8 mouse cellular contexts compared by ENCODE assay signal in the genomic region with DNA sequence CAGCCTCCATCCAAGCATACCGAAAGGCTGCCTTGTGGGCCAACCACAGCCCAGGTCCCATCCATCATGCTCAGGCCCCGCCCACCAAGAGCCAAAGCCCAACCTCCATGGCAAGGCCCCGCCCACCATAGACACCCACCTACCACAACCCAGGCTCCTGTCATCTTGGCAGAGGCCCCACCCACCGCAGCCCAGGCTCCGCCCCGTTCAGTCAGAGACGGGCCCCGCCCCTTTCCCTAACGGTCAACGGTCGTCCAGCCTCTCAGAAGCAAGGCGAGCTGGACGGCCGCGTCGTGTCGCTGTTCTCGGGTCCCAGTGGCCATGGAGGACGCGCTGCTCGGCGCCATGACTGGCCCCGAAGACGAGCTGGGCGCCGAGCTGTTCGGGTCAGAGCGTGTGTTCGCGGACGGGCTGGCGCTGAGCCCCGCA. TPM values are rescaled to one million over a fixed set of nuclear protein-coding genes. Genes with fewer than 3 reads are reported as not detected.
DNase-seq lines count a peak whose midpoint lies in the region; ATAC-seq and TF ChIP-seq lines count a peak whose summit lies in the region.

A gene (plus strand): TSS at position 229 of the 429 bp plus-strand sequence.

- peak within 1 kb of the TSS; percentile 90 for H3K27ac ChIP-seq in bone marrow, adult 2 months (ENCODE audit: control insufficient read depth, insufficient read depth, low read depth, low read length, poor library complexity)
- H3K27ac ChIP-seq in embryonic facial prominence, embryonic 15.5 days (replicated peaks), result no peak within 1 kb of the TSS
- H3K27ac ChIP-seq in limb, embryonic 12.5 days, result no peak within 1 kb of the TSS
- 0 out of 2 replicates have a peak within 1 kb of the TSS, but pooled peaks have one; percentile 37 for H3K27ac ChIP-seq in midbrain, embryonic 14.5 days (replicated peaks; ENCODE audit: low read depth, low read length)

- H3K27me3 ChIP-seq in embryonic facial prominence, embryonic 15.5 days, result no peaks in the 10 kb centered on the region
- H3K27me3 ChIP-seq in limb, embryonic 12.5 days, result no peaks in the 10 kb centered on the region
- no peaks in the 10 kb centered on the region for H3K27me3 ChIP-seq in midbrain, embryonic 14.5 days (ENCODE audit: control insufficient read depth, insufficient read depth, low read length)

- no peak within 1 kb of the TSS for H3K9ac ChIP-seq in embryonic facial prominence, embryonic 15.5 days
- H3K9ac ChIP-seq in limb, embryonic 12.5 days (replicated peaks), result peak within 1 kb of the TSS; percentile 57; the same call in 1 of the 2 replicates
- peak within 1 kb of the TSS; percentile 50 for H3K9ac ChIP-seq in midbrain, embryonic 14.5 days (replicated peaks; ENCODE audit: low read length)

- ATAC-seq in embryonic facial prominence, embryonic 15.5 days (ENCODE audit: insufficient number of reproducible peaks, low FRiP score, low TSS enrichment, low read depth), result peak; percentile 78
- peak; percentile 76 for ATAC-seq in limb, embryonic 12.5 days (ENCODE audit: insufficient number of reproducible peaks, insufficient read depth, low FRiP score, low TSS enrichment, low read depth)
- peak; percentile 89 for ATAC-seq in midbrain, embryonic 14.5 days (ENCODE audit: low FRiP score, low TSS enrichment)

- H3K4me2 ChIP-seq in embryonic facial prominence, embryonic 15.5 days (replicated peaks), result peak within 1 kb of the TSS; percentile 92
- H3K4me2 ChIP-seq in limb, embryonic 12.5 days, result peak within 1 kb of the TSS; percentile 81
- H3K4me2 ChIP-seq in midbrain, embryonic 14.5 days (ENCODE audit: low read length), result peak within 1 kb of the TSS; percentile 87

- H3K9me3 ChIP-seq in embryonic facial prominence, embryonic 15.5 days (replicated peaks), result no peaks in the 10 kb centered on the region; the same call in 1 of the 2 replicates
- H3K9me3 ChIP-seq in limb, embryonic 12.5 days, result peaks cover 10% of the 10 kb centered on the region
- no peaks in the 10 kb centered on the region for H3K9me3 ChIP-seq in midbrain, embryonic 14.5 days (ENCODE audit: control insufficient read depth, low read length)

- peaks cover 7% of the 10 kb centered on the region; the same call in 1 of the 2 replicates for H3K36me3 ChIP-seq in embryonic facial prominence, embryonic 15.5 days
- peaks cover 5% of the 10 kb centered on the region; the same call in 1 of the 2 replicates for H3K36me3 ChIP-seq in limb, embryonic 12.5 days
- H3K36me3 ChIP-seq in midbrain, embryonic 14.5 days (ENCODE audit: control insufficient read depth, insufficient read depth, low read length), result no peaks in the 10 kb centered on the region

- WGBS in bone marrow, adult 2 months, result 1% methylated on average over 33 of the region's 33 CpGs
- 1% methylated on average over 33 of the region's 33 CpGs for WGBS in embryonic facial prominence, embryonic 15.5 days
- 3% methylated on average over 32 of the region's 33 CpGs for WGBS in limb, embryonic 12.5 days
- 1% methylated on average over 33 of the region's 33 CpGs for WGBS in midbrain, embryonic 14.5 days

- TF ChIP-seq CTCF in bone marrow, adult 2 months (IDR thresholded peaks at IDR 0.05; ENCODE audit: control insufficient read depth, insufficient read depth, low read length), result peak; percentile 41; the same call in 1 of the 2 replicates

- peak; percentile 61; the same call in 1 of the 2 replicates for TF ChIP-seq POLR2A in bone marrow, adult 2 months (IDR thresholded peaks at IDR 0.05; ENCODE audit: borderline replicate concordance, control insufficient read depth, low read depth, low read length)

- DNase-seq in 416B (ENCODE audit: low read depth), result peak; percentile 95
- peak; percentile 71 for DNase-seq in heart, adult 8-10 months (ENCODE audit: low spot score)
- DNase-seq in kidney, adult 8-10 months, result peak; percentile 91 to 97
- DNase-seq in midbrain, embryonic 14.5 days, result peak; percentile 89
- peak; percentile 76 for DNase-seq in spleen, adult 12 weeks (ENCODE audit: low spot score)

- H3K4me3 ChIP-seq in bone marrow, adult 2 months (replicated peaks; ENCODE audit: control insufficient read depth, low read depth, low read length), result peak within 1 kb of the TSS; percentile 70
- H3K4me3 ChIP-seq in embryonic facial prominence, embryonic 15.5 days (replicated peaks), result peak within 1 kb of the TSS; percentile 47
- H3K4me3 ChIP-seq in limb, embryonic 12.5 days (replicated peaks), result peak within 1 kb of the TSS; percentile 49
- peak within 1 kb of the TSS; percentile 43 for H3K4me3 ChIP-seq in midbrain, embryonic 14.5 days (replicated peaks; ENCODE audit: low read depth, low read length)

- no peaks in the 10 kb centered on the region; the same call in 1 of the 2 replicates for H3K4me1 ChIP-seq in bone marrow, adult 2 months (ENCODE audit: control insufficient read depth, insufficient read depth, low read length)
- H3K4me1 ChIP-seq in embryonic facial prominence, embryonic 15.5 days, result peaks cover 9% of the 10 kb centered on the region; the same call in 1 of the 2 replicates
- peaks cover 4% of the 10 kb centered on the region; the same call in 1 of the 2 replicates for H3K4me1 ChIP-seq in limb, embryonic 12.5 days (replicated peaks)
- H3K4me1 ChIP-seq in midbrain, embryonic 14.5 days (ENCODE audit: control insufficient read depth, insufficient read depth, low read length), result 0 out of 2 replicates have a peak, but pooled peaks cover 5% of the 10 kb centered on the region

RNA-seq across cellular contexts. Expression of the gene that starts here (rescaled TPM):
- 1.1 TPM in 1 of 2 replicates, not detected in the other for polyA plus RNA-seq in bone marrow, adult 2 months (2011; ENCODE audit: insufficient read depth, insufficient read length, low replicate concordance, missing spikeins)
- polyA plus RNA-seq in embryonic facial prominence, embryonic 15.5 days (2015; fragmentation: Nextera tagmentation; extraction: Ambion mirVana), result 0.47 and 0.65 TPM in 2 replicates
- total RNA-seq in heart, adult 8-10 months (2022), result 1 to 10 TPM; 2.4 to 5.1 (median 3.1) TPM
- polyA plus RNA-seq in limb, embryonic 12.5 days (2016; fragmentation: Nextera tagmentation; extraction: Ambion mirVana), result 0.11 and 0.40 TPM in 2 replicates
- 0.37 and 0.53 TPM in 2 replicates for polyA plus RNA-seq in midbrain, embryonic 14.5 days (2014; fragmentation: Nextera tagmentation; extraction: Ambion mirVana)

Comparison
In these comparisons a context has a peak if more than half of its experiments do, and no peak if none do; other contexts are left out.
1. Peak in ATAC-seq, H3K4me3 ChIP-seq and H3K4me2 ChIP-seq in embryonic facial prominence, embryonic 15.5 days; RNA of the gene not detected or under 1 TPM.
2. Peak in ATAC-seq, H3K4me3 ChIP-seq, H3K9ac ChIP-seq and H3K4me2 ChIP-seq in limb, embryonic 12.5 days; RNA of the gene not detected or under 1 TPM.
3. Peak in DNase-seq, ATAC-seq, H3K4me3 ChIP-seq, H3K27ac ChIP-seq, H3K9ac ChIP-seq and H3K4me2 ChIP-seq in midbrain, embryonic 14.5 days; RNA of the gene not detected or under 1 TPM.